Mouse (Mus musculus) kidney, adult 8-10 months (tissue): ENCODE measurements around the gene 1500009C09Rik.

ENCODE experiments used
- DNase-seq, 2 experiments: peaks; one replicate each; pipeline ENCODE4 v3.0.0; 2022

The 1500009C09Rik gene

GRCm38 (mm10) chr15:82252097-82252496 lies at the start of gene 1500009C09Rik:
TSS of gene 1500009C09Rik (plus strand) at chr15:82252397.
- DNase-seq = no peak

- DNase-seq = no peak
Observed at GRCm38 (mm10) chr15:82203090-82203489, 49.1 kb upstream of the 1500009C09Rik start.

GRCm38 (mm10) chr15:82203611-82204351 lies 48.4 kb upstream of the 1500009C09Rik start:
- no peak for DNase-seq

GRCm38 (mm10) chr15:82204680-82205371 lies 47.4 kb upstream of the 1500009C09Rik start:
- DNase-seq = no peak

GRCm38 (mm10) chr15:82206365-82207104 lies 45.7 kb upstream of the 1500009C09Rik start:
- DNase-seq = no peak

- DNase-seq = no peak
Observed at GRCm38 (mm10) chr15:82207105-82207459, 45.1 kb upstream of the 1500009C09Rik start.

- DNase-seq = no peak
Observed at GRCm38 (mm10) chr15:82207504-82208219, 44.5 kb upstream of the 1500009C09Rik start.

GRCm38 (mm10) chr15:82208307-82208706 lies 43.9 kb upstream of the 1500009C09Rik start:
- DNase-seq = no peak

- no peak for DNase-seq
Observed at GRCm38 (mm10) chr15:82209295-82210050, 42.7 kb upstream of the 1500009C09Rik start.

- no peak for DNase-seq
Observed at GRCm38 (mm10) chr15:82210801-82211200, 41.4 kb upstream of the 1500009C09Rik start.

- no peak for DNase-seq
Observed at GRCm38 (mm10) chr15:82211281-82211680, 40.9 kb upstream of the 1500009C09Rik start.

GRCm38 (mm10) chr15:82211911-82212751 lies 40.1 kb upstream of the 1500009C09Rik start:
- DNase-seq = no peak

- DNase-seq = no peak
Observed at GRCm38 (mm10) chr15:82212752-82213063, 39.5 kb upstream of the 1500009C09Rik start, which contains the start of gene Shisa8. TSS of gene Shisa8 (minus strand) at chr15:82212815.

GRCm38 (mm10) chr15:82213222-82213621 lies 39.0 kb upstream of the 1500009C09Rik start:
- no peak for DNase-seq

- DNase-seq = no peak
Observed at GRCm38 (mm10) chr15:82215332-82216046, 36.7 kb upstream of the 1500009C09Rik start.

GRCm38 (mm10) chr15:82216142-82216827 lies 35.9 kb upstream of the 1500009C09Rik start:
- no peak for DNase-seq

- DNase-seq = no peak
Observed at GRCm38 (mm10) chr15:82217039-82217438, 35.2 kb upstream of the 1500009C09Rik start.

- DNase-seq = no peak
Observed at GRCm38 (mm10) chr15:82217980-82218379, 34.2 kb upstream of the 1500009C09Rik start.

- no peak for DNase-seq
Observed at GRCm38 (mm10) chr15:82218778-82219666, 33.2 kb upstream of the 1500009C09Rik start.
